Mouse (Mus musculus): ENCODE measurements around the gene Akap6.

Gene Akap6

GRCm38 (mm10) chr12:53032762-53033161 lies 333.6 kb downstream of the Akap6 start:
- DNase-seq (ENCODE audit: low spot score in 2 of 2): peak; percentile 13 to 38

- peak; percentile 67 to 72 for DNase-seq (ENCODE audit: low spot score in 2 of 2)
These were observed 334.3 kb downstream of the Akap6 start for GRCm38 (mm10) chr12:53033404-53033913.

GRCm38 (mm10) chr12:53040634-53041033 lies 341.5 kb downstream of the Akap6 start:
- DNase-seq (ENCODE audit: low spot score in 2 of 2): no peak

- DNase-seq (ENCODE audit: low spot score in 2 of 2): peak in 1 of 2 experiments; percentile 36
These were observed 343.6 kb downstream of the Akap6 start for GRCm38 (mm10) chr12:53042739-53043138.

GRCm38 (mm10) chr12:53057606-53058005 lies 358.4 kb downstream of the Akap6 start:
- DNase-seq (ENCODE audit: low spot score in 2 of 2): no peak

GRCm38 (mm10) chr12:53060903-53061302 lies 361.7 kb downstream of the Akap6 start:
- no peak for DNase-seq (ENCODE audit: low spot score in 2 of 2)

- DNase-seq (ENCODE audit: low spot score in 2 of 2): no peak
These were observed 362.4 kb downstream of the Akap6 start for GRCm38 (mm10) chr12:53061466-53062124.

- no peak for DNase-seq (ENCODE audit: low spot score in 2 of 2)
These were observed 363.8 kb downstream of the Akap6 start for GRCm38 (mm10) chr12:53063003-53063402.

GRCm38 (mm10) chr12:53064241-53064760 lies 365.1 kb downstream of the Akap6 start:
- DNase-seq (ENCODE audit: low spot score in 2 of 2): no peak

- DNase-seq (ENCODE audit: low spot score in 2 of 2): no peak
These were observed 366.0 kb downstream of the Akap6 start for GRCm38 (mm10) chr12:53065031-53065785.

GRCm38 (mm10) chr12:53066321-53066720 lies 367.1 kb downstream of the Akap6 start:
- no peak for DNase-seq (ENCODE audit: low spot score in 2 of 2)

GRCm38 (mm10) chr12:53070907-53071306 lies 371.7 kb downstream of the Akap6 start:
- no peak for DNase-seq (ENCODE audit: low spot score in 2 of 2)

- no peak for DNase-seq (ENCODE audit: low spot score in 2 of 2)
These were observed 377.6 kb downstream of the Akap6 start for GRCm38 (mm10) chr12:53076595-53077400.

- no peak for DNase-seq (ENCODE audit: low spot score in 2 of 2)
These were observed 386.6 kb downstream of the Akap6 start for GRCm38 (mm10) chr12:53085789-53086188.

GRCm38 (mm10) chr12:53112276-53112675 lies 413.1 kb downstream of the Akap6 start:
- no peak for DNase-seq (ENCODE audit: low spot score in 2 of 2)

GRCm38 (mm10) chr12:53119352-53119751 lies 420.2 kb downstream of the Akap6 start:
- no peak for DNase-seq (ENCODE audit: low spot score in 2 of 2)

GRCm38 (mm10) chr12:53124131-53124530 lies 424.9 kb downstream of the Akap6 start:
- DNase-seq (ENCODE audit: low spot score in 2 of 2): peak; percentile 22 to 26

GRCm38 (mm10) chr12:53124696-53125095 lies 425.5 kb downstream of the Akap6 start:
- DNase-seq (ENCODE audit: low spot score in 2 of 2): no peak

- no peak for DNase-seq (ENCODE audit: low spot score in 2 of 2)
These were observed 426.1 kb downstream of the Akap6 start for GRCm38 (mm10) chr12:53125286-53125685.

- DNase-seq (ENCODE audit: low spot score in 2 of 2): no peak
These were observed 435.0 kb downstream of the Akap6 start for GRCm38 (mm10) chr12:53134196-53134595.

- DNase-seq (ENCODE audit: low spot score in 2 of 2): no peak
These were observed 438.1 kb downstream of the Akap6 start for GRCm38 (mm10) chr12:53137331-53137730.

All from frontal cortex, postnatal 10 days (tissue).